1 mouse cellular context compared by ENCODE assay signal in genomic region chr6:71211917-71212316, GRCm38 (mm10).
TF ChIP-seq lines count a peak whose summit lies in the region.

No protein-coding gene starts in this region.

TF ChIP-seq in MEL, 35 proteins besides CTCF, POLR2A, EP300 and RAD21 (continued from another document):
- no peak for TF ChIP-seq CHD2 (IDR thresholded peaks at IDR 0.05; ENCODE audit: low read length)
- TF ChIP-seq SIN3A (IDR thresholded peaks at IDR 0.05; ENCODE audit: low read length), result no peak
- TF ChIP-seq NRF1 (IDR thresholded peaks at IDR 0.05; ENCODE audit: insufficient read depth, low read depth, low read length, poor library complexity, severe bottlenecking), result no peak
- no peak for TF ChIP-seq USF2 (IDR thresholded peaks at IDR 0.05; ENCODE audit: borderline replicate concordance in 1 of 2, insufficient read depth in 1 of 2, low read depth in 1 of 2, low read length in 2 of 2)
- no peak for TF ChIP-seq E2F4 (IDR thresholded peaks at IDR 0.05; ENCODE audit: borderline replicate concordance, low read depth, low read length)
- no peak for TF ChIP-seq ELF1 (IDR thresholded peaks at IDR 0.05; ENCODE audit: low read depth, low read length)
